Mouse (Mus musculus) heart, adult 11 months (tissue): ENCODE results near the gene Gm16253.

Experiments used
- DNase-seq: peaks from one replicate; pipeline ENCODE4 v3.0.0; 2022

Gene Gm16253

GRCm38 (mm10) chr3:96575272-96575984, 1.4 kb upstream of the Gm16253 start:
- peak; percentile 99 for DNase-seq

- peak; percentile 99 for DNase-seq
Measured at GRCm38 (mm10) chr3:96576005-96576658, 652 bp upstream of the Gm16253 start.

GRCm38 (mm10) chr3:96577566-96577965, 782 bp downstream of the Gm16253 start:
- no peak for DNase-seq

GRCm38 (mm10) chr3:96578561-96579238, 1.9 kb downstream of the Gm16253 start:
- DNase-seq, result peak; percentile 94

- peak; percentile 93 for DNase-seq
Measured at GRCm38 (mm10) chr3:96579239-96579750, 2.5 kb downstream of the Gm16253 start.

GRCm38 (mm10) chr3:96579885-96580454, 3.2 kb downstream of the Gm16253 start:
- DNase-seq, result peak; percentile 99

GRCm38 (mm10) chr3:96581141-96581540, 4.4 kb downstream of the Gm16253 start:
- DNase-seq, result peak; percentile 93

- DNase-seq, result peak; percentile 91
Measured at GRCm38 (mm10) chr3:96581771-96582515, 5.2 kb downstream of the Gm16253 start.

GRCm38 (mm10) chr3:96583386-96583785, 6.6 kb downstream of the Gm16253 start:
- DNase-seq, result no peak

- DNase-seq, result no peak
Measured at GRCm38 (mm10) chr3:96590657-96591056, 13.9 kb downstream of the Gm16253 start.

- peak; percentile 97 for DNase-seq
Measured at GRCm38 (mm10) chr3:96593374-96593773, 16.6 kb downstream of the Gm16253 start.

GRCm38 (mm10) chr3:96593790-96594560, 17.2 kb downstream of the Gm16253 start, which contains the start of gene Polr3gl:
TSS of gene Polr3gl (minus strand) at chr3:96594181.
- peak; percentile 100 for DNase-seq

- peak; percentile 88 for DNase-seq
Measured at GRCm38 (mm10) chr3:96594851-96595250, 18.1 kb downstream of the Gm16253 start.

GRCm38 (mm10) chr3:96595661-96596060, 18.9 kb downstream of the Gm16253 start:
- peak; percentile 85 for DNase-seq

GRCm38 (mm10) chr3:96596228-96596707, 19.5 kb downstream of the Gm16253 start, which contains the start of gene Ankrd34a:
TSS of gene Ankrd34a (plus strand) at chr3:96596636.
- DNase-seq, result peak; percentile 97

- no peak for DNase-seq
Measured at GRCm38 (mm10) chr3:96596855-96597254, 20.1 kb downstream of the Gm16253 start.

- peak; percentile 96 for DNase-seq
Measured at GRCm38 (mm10) chr3:96597435-96597891, 20.7 kb downstream of the Gm16253 start.

- peak; percentile 99 for DNase-seq
Measured at GRCm38 (mm10) chr3:96598156-96599068, 21.6 kb downstream of the Gm16253 start.

GRCm38 (mm10) chr3:96599069-96599393, 22.2 kb downstream of the Gm16253 start:
- DNase-seq, result peak; percentile 92

- DNase-seq, result peak; percentile 91
Measured at GRCm38 (mm10) chr3:96599411-96599810, 22.6 kb downstream of the Gm16253 start.
